Mouse (Mus musculus) frontal cortex, postnatal 36 days (tissue): ENCODE results near the gene Hnrnph3.

Source experiments
- DNase-seq, 2 experiments: peaks; one replicate each; pipeline ENCODE4 v3.0.0; 2022; ENCODE audit warnings: low spot score in 2 of 2

The Hnrnph3 gene

GRCm38 (mm10) chr10:62987341-62987740 lies 36.7 kb downstream of the Hnrnph3 start:
- DNase-seq = no peak

DNA sequence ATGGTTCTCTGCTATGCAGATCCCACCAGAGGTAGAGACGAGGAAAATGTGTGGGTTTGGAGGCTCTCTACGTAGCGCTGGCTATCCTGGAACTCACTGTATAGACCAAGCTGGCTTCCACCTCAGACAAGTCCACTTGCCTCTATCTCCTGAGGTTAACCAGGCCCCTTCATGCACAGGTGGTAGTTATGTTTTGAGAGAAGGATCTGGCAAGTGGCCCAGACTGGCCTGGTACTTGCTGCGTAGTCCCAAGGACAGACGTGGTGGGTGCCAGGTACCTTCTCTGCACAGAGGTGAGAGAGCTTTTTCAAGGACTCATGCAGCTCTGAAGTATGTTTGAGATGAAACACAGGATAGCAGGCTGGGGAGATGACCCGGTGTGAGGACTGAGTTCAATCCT lies 39.5 kb downstream of the Hnrnph3 start:
- DNase-seq = no peak

- DNase-seq = no peak
These were observed 39.9 kb downstream of the Hnrnph3 start for GRCm38 (mm10) chr10:62984072-62984471.

DNA sequence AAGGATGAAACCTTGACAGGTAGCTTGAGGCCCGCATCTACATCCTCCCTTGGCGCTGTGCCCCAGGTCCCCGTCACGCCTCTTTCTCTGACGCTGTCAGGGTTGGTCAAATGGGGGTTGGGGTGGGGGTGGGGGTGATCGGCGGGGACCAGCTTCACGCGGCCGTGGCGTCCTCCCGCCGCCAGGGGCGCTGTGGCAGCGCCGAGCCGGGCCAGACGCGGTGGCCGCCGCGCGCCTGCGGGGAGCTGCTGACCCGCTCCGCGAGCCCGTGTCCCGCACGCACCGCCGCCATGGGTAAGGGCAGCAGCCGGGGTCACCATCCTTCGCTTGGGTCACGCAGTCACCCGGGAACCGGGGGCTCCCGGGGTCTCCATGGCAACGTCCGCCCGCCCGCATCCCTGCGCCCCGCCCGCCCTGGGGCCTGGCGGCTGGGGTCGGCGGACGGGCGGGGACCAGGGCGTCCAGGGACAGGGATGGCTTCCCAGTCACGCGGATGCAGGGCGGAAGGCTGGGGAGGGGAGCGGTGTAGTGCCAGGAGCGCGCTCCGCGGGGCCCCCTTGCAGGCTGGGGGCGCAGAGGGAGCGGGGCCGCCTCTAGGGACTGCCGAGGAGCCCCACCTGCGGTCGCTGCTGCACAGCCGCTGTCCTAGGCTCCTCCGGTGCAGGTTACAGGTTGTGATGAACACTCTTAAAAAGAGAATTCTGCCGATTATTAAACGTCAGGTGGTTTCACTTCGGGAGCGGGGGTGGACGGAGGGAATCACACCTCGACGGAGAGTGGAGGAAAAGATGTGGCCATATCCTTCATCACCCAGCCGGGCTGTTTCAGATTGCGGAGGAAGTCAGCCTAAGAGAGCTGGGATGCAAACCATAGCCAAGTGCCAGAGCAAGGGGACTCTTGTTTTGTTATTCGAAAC lies 43.7 kb downstream of the Hnrnph3 start, which contains the start of gene Rufy2:
TSS of gene Rufy2 (plus strand) at position 185 of the 916 bp plus-strand sequence.
- peak; percentile 89 to 91 for DNase-seq

- DNase-seq = no peak
These were observed 44.4 kb downstream of the Hnrnph3 start for GRCm38 (mm10) chr10:62979667-62980038.

GRCm38 (mm10) chr10:62971821-62972220 lies 52.2 kb downstream of the Hnrnph3 start:
- peak in 1 of 2 experiments; percentile 17 for DNase-seq

GRCm38 (mm10) chr10:62966291-62966690 lies 57.7 kb downstream of the Hnrnph3 start:
- DNase-seq = no peak

- no peak for DNase-seq
These were observed 58.2 kb downstream of the Hnrnph3 start for GRCm38 (mm10) chr10:62965796-62966195.
